Mouse (Mus musculus) E14TG2a.4 (cell line): ENCODE data around the gene Alyref2.

ENCODE experiments used
- CTCF ChIP-seq: conservative IDR thresholded peaks from 2 replicates; pipeline ENCODE4 v1.5.1; 2014; ENCODE audit warnings: low read length
- NANOG ChIP-seq: IDR thresholded peaks from 2 replicates; pipeline ENCODE4 v1.6.1; 2014; ENCODE audit warnings: borderline replicate concordance, low read length, mixed read lengths
- POU5F1 ChIP-seq: IDR thresholded peaks from 2 replicates; pipeline ENCODE4 v1.6.1; 2014; ENCODE audit warnings: low read length, borderline replicate concordance

GRCm38 (mm10) chr1:171531367-171531766 is 28.1 kb downstream of the Alyref2 start:
- TF ChIP-seq CTCF (no peak), POU5F1 (no peak), NANOG (no peak)
